Mouse (Mus musculus): ENCODE data around the gene Cdc6.

Cdc6 gene

DNA sequence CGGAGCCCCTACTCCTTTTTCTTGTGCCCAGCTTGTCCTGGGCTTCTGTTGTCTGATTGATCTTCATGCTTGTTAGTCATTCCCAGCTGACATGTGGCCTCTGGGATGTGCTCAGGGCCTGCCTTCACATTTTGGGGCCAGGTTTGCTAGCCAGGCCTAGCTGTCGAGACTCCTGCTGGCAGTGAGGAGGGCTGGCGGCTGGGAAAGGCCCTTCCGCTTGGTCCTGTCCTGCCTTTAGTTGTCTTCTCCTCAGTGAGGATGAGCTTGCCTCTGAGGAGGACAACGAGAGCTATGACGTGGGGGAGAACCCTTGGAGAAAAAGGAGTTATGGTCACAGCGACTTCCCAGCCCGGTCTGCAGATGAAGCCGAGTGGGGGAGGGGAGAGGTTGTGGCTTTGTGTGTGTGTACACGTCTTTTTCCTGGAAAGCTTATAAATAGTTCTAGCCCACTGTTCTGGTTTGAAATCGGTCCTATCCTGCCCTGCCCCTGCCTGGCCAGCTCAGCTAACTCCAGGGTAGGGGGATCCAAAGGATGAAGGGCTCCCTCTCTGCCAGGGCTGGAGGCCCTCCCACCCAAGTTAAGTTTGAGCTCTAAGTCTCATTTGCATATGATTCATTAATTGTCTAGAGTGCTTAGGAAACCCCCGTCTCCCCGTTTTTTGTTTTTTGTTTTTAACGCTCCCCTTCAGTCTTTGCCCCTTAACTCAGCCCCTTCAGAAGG is 36.3 kb downstream of the Cdc6 start:
- no peak for DNase-seq (ENCODE audit: low read depth, low spot score)

GRCm38 (mm10) chr11:98944897-98945604 is 37.5 kb downstream of the Cdc6 start:
- DNase-seq (ENCODE audit: low read depth, low spot score) = no peak

- DNase-seq (ENCODE audit: low read depth, low spot score) = no peak
These were observed 38.0 kb downstream of the Cdc6 start for GRCm38 (mm10) chr11:98945605-98945977.

DNA sequence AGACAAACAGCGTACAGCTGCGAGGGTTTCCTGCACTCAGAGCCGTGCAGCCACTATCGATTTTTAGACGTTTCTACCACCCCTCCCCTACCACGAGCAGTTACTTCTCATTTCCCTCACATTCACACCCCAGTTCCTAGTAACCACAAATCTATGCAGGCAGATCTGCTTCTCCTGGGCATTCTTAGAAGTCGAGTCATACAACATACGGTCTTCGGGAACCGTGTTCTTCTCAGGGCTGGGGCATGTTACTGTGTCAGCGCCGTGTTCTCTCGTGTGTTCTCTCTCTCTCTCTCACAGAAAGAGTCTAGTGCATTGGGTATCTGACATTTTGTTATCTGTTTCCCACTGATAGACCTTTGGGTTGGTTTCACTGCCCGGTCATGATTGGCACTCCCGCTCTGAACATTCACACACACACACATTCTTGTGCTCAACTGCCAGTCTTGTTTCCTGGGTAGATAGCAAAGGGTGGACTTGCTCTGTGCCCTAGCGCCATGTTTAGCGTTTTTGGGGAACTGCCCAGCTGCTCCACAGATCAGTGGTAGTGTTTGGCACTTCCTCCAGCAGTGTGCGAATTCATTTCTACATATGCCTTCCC is 40.5 kb downstream of the Cdc6 start:
- no peak for DNase-seq (ENCODE audit: low read depth, low spot score)

- DNase-seq (ENCODE audit: low read depth, low spot score) = no peak
These were observed 41.8 kb downstream of the Cdc6 start for GRCm38 (mm10) chr11:98949242-98949957.

DNA sequence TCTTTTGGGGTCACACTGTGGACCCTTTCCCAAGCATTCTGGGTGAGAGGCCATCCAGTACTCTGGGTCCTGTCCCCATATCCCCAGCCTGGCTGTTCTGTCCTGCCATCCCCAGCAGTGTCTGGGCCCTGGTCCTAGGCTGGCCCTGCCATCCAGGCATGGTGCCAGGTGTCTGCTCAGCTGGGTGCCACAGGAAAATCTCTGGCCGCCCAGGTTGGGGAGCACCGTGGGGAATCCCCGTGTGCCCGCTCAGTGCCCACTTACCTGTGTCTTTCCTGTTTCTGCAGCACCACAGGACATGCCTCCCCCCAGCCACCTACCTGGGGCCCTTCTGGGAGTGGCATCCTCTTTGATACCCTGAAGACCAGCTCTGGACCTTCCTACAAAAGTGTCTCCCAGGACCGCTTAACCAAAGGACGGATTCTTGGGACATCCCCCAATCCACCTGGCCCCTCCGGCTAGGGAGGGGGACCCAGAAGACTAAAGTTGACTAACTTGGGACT is 42.4 kb downstream of the Cdc6 start:
- no peak for DNase-seq (ENCODE audit: low read depth, low spot score)

DNA sequence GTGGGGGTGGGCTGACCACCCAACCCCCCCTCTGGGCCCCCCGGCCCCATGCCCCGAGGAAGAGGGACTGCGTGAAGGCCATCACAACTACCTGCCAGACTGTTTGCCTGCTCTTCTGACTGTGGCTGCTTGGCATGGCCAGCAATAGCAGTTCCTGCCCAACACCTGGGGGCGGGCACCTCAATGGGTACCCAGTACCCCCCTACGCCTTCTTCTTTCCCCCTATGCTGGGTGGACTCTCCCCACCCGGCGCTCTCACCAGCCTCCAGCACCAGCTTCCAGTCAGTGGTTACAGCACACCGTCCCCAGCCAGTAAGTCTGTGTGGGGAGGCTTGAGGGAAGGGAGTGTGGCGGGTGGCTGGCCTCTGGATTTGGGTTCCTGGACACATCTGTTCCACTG is 42.9 kb downstream of the Cdc6 start:
- no peak for DNase-seq (ENCODE audit: low read depth, low spot score)

- DNase-seq (ENCODE audit: low read depth, low spot score) = no peak
These were observed 43.7 kb downstream of the Cdc6 start for GRCm38 (mm10) chr11:98951026-98951906.

- DNase-seq (ENCODE audit: low read depth, low spot score) = no peak
These were observed 44.5 kb downstream of the Cdc6 start for GRCm38 (mm10) chr11:98952111-98952510.

- no peak for DNase-seq (ENCODE audit: low read depth, low spot score)
These were observed 45.1 kb downstream of the Cdc6 start for GRCm38 (mm10) chr11:98952736-98953135.

DNA sequence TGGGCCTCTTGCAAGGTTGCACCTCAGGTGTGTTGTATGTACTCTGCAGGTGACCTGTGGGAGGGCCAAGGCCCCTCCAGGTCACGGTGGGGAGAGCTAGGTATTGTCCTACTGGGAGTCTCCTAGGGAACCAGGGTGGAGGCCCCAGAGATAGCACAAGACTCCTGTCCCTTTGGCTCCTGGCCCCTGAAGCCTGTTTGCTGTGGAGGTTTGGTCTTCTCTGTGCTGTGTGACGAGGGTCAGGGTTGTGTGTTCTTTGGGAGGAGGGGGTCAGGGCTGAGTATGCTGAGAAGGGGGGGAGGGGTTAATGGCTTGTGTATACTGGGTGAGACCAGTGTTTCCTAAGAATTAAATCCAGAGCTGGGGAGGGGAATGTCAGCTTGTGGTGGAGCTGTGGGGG is 45.8 kb downstream of the Cdc6 start:
- no peak for DNase-seq (ENCODE audit: low read depth, low spot score)

DNA sequence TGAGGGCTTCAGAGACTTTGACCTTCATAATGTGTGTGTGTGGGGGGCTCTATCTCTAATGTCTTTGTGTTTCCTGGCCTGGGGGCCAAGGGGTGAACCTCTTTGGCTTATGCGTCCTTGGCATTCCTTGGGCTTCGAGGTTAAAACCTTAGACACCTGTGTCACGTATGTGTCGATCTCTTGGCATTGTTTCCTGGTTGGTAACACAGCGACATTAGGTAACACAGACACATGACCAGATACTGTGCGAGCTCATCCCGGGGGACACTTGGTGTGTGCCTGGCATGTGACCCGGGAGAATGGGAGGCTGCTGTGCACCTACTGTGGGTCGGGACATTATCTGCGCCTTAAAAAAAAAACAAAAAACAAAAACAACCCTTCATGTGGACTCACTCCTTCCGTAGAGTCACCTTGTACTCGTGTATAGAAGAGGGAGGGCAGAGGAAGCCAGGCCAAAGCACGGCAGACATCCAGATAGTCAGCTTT is 46.3 kb downstream of the Cdc6 start:
- DNase-seq (ENCODE audit: low read depth, low spot score) = no peak

DNA sequence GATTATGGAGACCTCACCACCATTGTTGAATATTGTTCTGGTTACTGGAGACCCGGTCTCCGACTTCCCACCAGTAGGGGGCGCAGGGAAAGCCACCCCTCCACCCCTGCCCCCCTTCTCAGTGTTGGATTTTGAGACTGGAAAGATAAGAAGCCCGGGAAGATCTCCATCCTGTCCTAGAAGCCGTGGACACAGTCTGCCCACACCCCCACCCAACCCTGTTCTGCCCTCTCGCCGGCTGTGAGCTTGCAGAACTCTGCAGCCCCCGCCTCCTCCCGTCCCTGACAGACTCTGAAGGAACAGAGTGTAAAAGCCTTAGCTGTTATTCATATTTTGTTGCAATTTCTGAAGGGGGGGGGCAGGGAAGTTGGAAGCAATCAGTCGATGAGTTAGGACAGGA is 46.8 kb downstream of the Cdc6 start:
- no peak for DNase-seq (ENCODE audit: low read depth, low spot score)

- no peak for DNase-seq (ENCODE audit: low read depth, low spot score)
These were observed 47.5 kb downstream of the Cdc6 start for GRCm38 (mm10) chr11:98954801-98955706.

- no peak for DNase-seq (ENCODE audit: low read depth, low spot score)
These were observed 48.2 kb downstream of the Cdc6 start for GRCm38 (mm10) chr11:98955707-98956235.

- no peak for DNase-seq (ENCODE audit: low read depth, low spot score)
These were observed 48.7 kb downstream of the Cdc6 start for GRCm38 (mm10) chr11:98956340-98956739.

GRCm38 (mm10) chr11:98959437-98960312 is 52.1 kb downstream of the Cdc6 start:
- DNase-seq (ENCODE audit: low read depth, low spot score) = no peak

DNA sequence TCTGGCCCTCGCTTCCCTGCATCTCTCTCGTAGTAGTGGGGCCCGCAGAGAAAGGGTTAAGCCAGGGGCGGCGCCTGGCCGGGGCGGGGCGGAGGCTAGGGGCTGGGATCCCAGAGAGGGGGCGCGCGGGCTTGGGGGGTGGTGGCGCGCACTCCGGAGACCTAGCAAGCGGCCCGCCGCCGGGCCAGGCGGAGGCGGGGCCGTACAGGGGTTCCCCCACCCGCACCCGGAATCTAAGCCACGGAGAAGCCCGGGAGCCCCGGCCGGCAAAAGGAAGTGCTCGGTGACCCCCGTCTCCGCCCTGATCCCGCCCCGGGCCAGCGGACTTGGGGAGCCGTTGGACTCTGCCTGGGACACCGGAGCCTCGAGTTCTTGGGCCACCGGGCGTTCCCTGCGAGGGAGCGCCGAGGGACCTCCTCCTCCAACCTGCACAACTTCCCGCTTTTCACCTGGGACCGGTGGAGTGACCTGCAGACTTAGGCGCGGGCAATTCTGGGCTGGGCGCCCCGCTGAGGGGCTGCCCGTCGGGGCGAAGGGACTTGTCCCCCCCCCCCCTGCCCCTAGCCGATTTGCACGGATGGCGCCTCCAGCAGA is 52.8 kb downstream of the Cdc6 start:
- DNase-seq (ENCODE audit: low read depth, low spot score) = no peak
